Mouse (Mus musculus): ENCODE measurements at regions not wholly inside any gene's neighbourhood (a gene's known extent, or its start where the extent isn't known, plus 50 kb on each side); places are given as distances from the start of the nearest gene placed in this dataset.

GRCm38 (mm10) chrX:11665077-11665974 lies 337.7 kb downstream of the H2al1j start:
- Histone ChIP-seq H3K4me2 (ENCODE audit: low read depth, low read length) (peak overlapping the region; percentile 79), H3K4me1 (ENCODE audit: control insufficient read depth, low read depth, low read length) (peaks cover 5% of the 10 kb centered on the region), H3K36me3 (ENCODE audit: control insufficient read depth, insufficient read depth) (no peaks in the 10 kb centered on the region), H3K4me3 (ENCODE audit: low read depth, low read length) (peak overlapping the region; percentile 65), H3K9me3 (replicated peaks; ENCODE audit: control insufficient read depth, low read length) (no peaks in the 10 kb centered on the region), H3K27ac (ENCODE audit: low read length) (peak overlapping the region; percentile 59; the same call in 1 of the 2 replicates), H3K27me3 (ENCODE audit: control insufficient read depth, insufficient read depth, low read depth, low read length) (no peaks in the 10 kb centered on the region; the same call in 1 of the 2 replicates), H3K9ac (ENCODE audit: low read depth, low read length) (peak overlapping the region; percentile 74)
- no peak for ATAC-seq (ENCODE audit: low read depth)
- WGBS (ENCODE audit: insufficient replicate concordance), result 14% methylated on average over 30 of the region's 30 CpGs

DNA sequence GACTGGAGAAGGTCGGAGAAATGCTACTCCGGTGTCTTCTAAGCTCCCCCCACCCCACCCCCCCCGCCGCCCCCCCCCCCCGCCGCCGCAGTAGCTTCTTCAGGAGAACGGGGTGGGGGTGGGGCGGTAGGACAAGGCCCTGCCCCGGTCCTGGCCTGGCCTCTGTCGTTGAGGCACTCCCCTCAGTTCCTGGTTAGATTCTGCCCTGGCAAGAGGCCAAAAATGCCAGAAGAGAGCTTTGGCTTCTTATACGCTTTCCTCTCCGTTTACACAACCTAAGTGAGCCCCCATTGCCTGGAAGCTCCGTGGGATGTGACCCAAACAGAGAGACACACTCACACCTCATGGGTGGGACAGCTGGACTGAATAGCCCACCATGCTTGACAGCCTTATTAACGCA lies 338.9 kb downstream of the H2al1j start:
- Histone ChIP-seq H3K4me3 (ENCODE audit: low read depth, low read length) (no peak overlapping the region), H3K36me3 (ENCODE audit: control insufficient read depth, insufficient read depth) (no peaks in the 10 kb centered on the region), H3K4me2 (ENCODE audit: low read depth, low read length) (no peak overlapping the region), H3K27ac (ENCODE audit: low read length) (no peak overlapping the region), H3K4me1 (ENCODE audit: control insufficient read depth, low read depth, low read length) (peaks cover 5% of the 10 kb centered on the region), H3K9me3 (replicated peaks; ENCODE audit: control insufficient read depth, low read length) (no peaks in the 10 kb centered on the region), H3K27me3 (ENCODE audit: control insufficient read depth, insufficient read depth, low read depth, low read length) (no peaks in the 10 kb centered on the region; the same call in 1 of the 2 replicates), H3K9ac (ENCODE audit: low read depth, low read length) (no peak overlapping the region)
- no peak for ATAC-seq (ENCODE audit: low read depth)
- 22% methylated on average over 8 of the region's 15 CpGs for WGBS (ENCODE audit: insufficient replicate concordance)

GRCm38 (mm10) chrX:11671805-11672204 lies 344.2 kb downstream of the H2al1j start:
- no peak for ATAC-seq (ENCODE audit: low read depth)
- H3K4me2 ChIP-seq (ENCODE audit: low read depth, low read length), result no peak overlapping the region
- 32% methylated on average over 8 of the region's 8 CpGs for WGBS (ENCODE audit: insufficient replicate concordance)

GRCm38 (mm10) chrX:11678086-11678485 lies 350.5 kb downstream of the H2al1j start:
- H3K27me3 ChIP-seq (ENCODE audit: control insufficient read depth, insufficient read depth, low read depth, low read length), result no peaks in the 10 kb centered on the region
- WGBS (ENCODE audit: insufficient replicate concordance), result 34% methylated on average over 2 of the region's 2 CpGs
- H3K4me3 ChIP-seq (ENCODE audit: low read depth, low read length), result no peak overlapping the region
- H3K36me3 ChIP-seq (ENCODE audit: control insufficient read depth, insufficient read depth), result no peaks in the 10 kb centered on the region
- no peaks in the 10 kb centered on the region for H3K4me1 ChIP-seq (ENCODE audit: control insufficient read depth, low read depth, low read length)
- no peak overlapping the region for H3K4me2 ChIP-seq (ENCODE audit: low read depth, low read length)
- no peak overlapping the region for H3K9ac ChIP-seq (ENCODE audit: low read depth, low read length)
- no peak overlapping the region for H3K27ac ChIP-seq (ENCODE audit: low read length)
- no peaks in the 10 kb centered on the region for H3K9me3 ChIP-seq (replicated peaks; ENCODE audit: control insufficient read depth, low read length)
- ATAC-seq (ENCODE audit: low read depth), result no peak

More at GRCm38 (mm10) chrX:11671805-11672204, 344.2 kb downstream of the H2al1j start:
- Histone ChIP-seq H3K4me3 (ENCODE audit: low read depth, low read length) (no peak overlapping the region), H3K27me3 (ENCODE audit: control insufficient read depth, insufficient read depth, low read depth, low read length) (no peaks in the 10 kb centered on the region), H3K36me3 (ENCODE audit: control insufficient read depth, insufficient read depth) (no peaks in the 10 kb centered on the region), H3K27ac (ENCODE audit: low read length) (no peak overlapping the region), H3K4me1 (ENCODE audit: control insufficient read depth, low read depth, low read length) (no peaks in the 10 kb centered on the region), H3K9ac (ENCODE audit: low read depth, low read length) (no peak overlapping the region), H3K9me3 (replicated peaks; ENCODE audit: control insufficient read depth, low read length) (no peaks in the 10 kb centered on the region)

GRCm38 (mm10) chrX:11681274-11681673 lies 353.7 kb downstream of the H2al1j start:
- Histone ChIP-seq H3K27me3 (ENCODE audit: control insufficient read depth, insufficient read depth, low read depth, low read length) (no peaks in the 10 kb centered on the region), H3K4me3 (ENCODE audit: low read depth, low read length) (no peak overlapping the region), H3K9ac (ENCODE audit: low read depth, low read length) (no peak overlapping the region), H3K27ac (ENCODE audit: low read length) (no peak overlapping the region), H3K36me3 (ENCODE audit: control insufficient read depth, insufficient read depth) (no peaks in the 10 kb centered on the region), H3K4me2 (ENCODE audit: low read depth, low read length) (no peak overlapping the region), H3K9me3 (replicated peaks; ENCODE audit: control insufficient read depth, low read length) (no peaks in the 10 kb centered on the region), H3K4me1 (ENCODE audit: control insufficient read depth, low read depth, low read length) (no peaks in the 10 kb centered on the region)
- ATAC-seq (ENCODE audit: low read depth), result no peak
- 50% methylated on average over 2 of the region's 2 CpGs for WGBS (ENCODE audit: insufficient replicate concordance)

DNA sequence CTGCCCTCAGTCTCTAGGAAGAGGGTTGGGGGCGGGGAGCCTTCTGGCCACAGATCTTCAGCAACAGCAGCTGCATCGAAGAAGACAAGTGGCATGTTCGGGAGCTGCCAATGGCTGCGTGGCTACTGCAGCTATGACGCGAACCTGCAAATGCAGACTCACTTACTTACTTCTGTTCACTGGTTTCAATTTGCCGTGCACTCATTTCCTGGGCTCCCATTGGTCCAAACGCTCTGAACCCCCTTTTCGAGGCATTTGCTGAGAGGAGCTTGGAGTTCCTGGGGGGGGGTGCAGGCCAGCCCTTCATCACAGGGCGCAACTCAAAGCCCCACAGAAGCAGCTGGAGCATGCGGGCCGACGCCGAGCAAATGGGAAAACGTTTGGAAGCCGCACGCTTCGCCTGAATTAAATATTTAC lies 362.4 kb downstream of the H2al1j start:
- 54% methylated on average over 18 of the region's 18 CpGs for WGBS (ENCODE audit: insufficient replicate concordance)

GRCm38 (mm10) chrX:11690446-11690845 lies 362.8 kb downstream of the H2al1j start:
- Histone ChIP-seq H3K9ac (ENCODE audit: low read depth, low read length) (no peak overlapping the region), H3K9me3 (replicated peaks; ENCODE audit: control insufficient read depth, low read length) (no peaks in the 10 kb centered on the region), H3K4me2 (ENCODE audit: low read depth, low read length) (no peak overlapping the region), H3K27me3 (ENCODE audit: control insufficient read depth, insufficient read depth, low read depth, low read length) (no peaks in the 10 kb centered on the region), H3K36me3 (ENCODE audit: control insufficient read depth, insufficient read depth) (no peaks in the 10 kb centered on the region), H3K4me1 (ENCODE audit: control insufficient read depth, low read depth, low read length) (no peaks in the 10 kb centered on the region; the same call in 1 of the 2 replicates), H3K27ac (ENCODE audit: low read length) (no peak overlapping the region), H3K4me3 (ENCODE audit: low read depth, low read length) (no peak overlapping the region)
- whole genome bisulfite sequencing (ENCODE audit: insufficient replicate concordance), result 40% methylated on average over 5 of the region's 5 CpGs
- no peak for ATAC-seq (ENCODE audit: low read depth)

More for the DNA sequence above, 362.4 kb downstream of the H2al1j start:
- Histone ChIP-seq H3K4me2 (ENCODE audit: low read depth, low read length) (0 out of 2 replicates have a peak overlapping the region, but pooled peaks have one; percentile 21), H3K4me3 (ENCODE audit: low read depth, low read length) (no peak overlapping the region), H3K27me3 (ENCODE audit: control insufficient read depth, insufficient read depth, low read depth, low read length) (no peaks in the 10 kb centered on the region), H3K4me1 (ENCODE audit: control insufficient read depth, low read depth, low read length) (no peaks in the 10 kb centered on the region; the same call in 1 of the 2 replicates), H3K9me3 (replicated peaks; ENCODE audit: control insufficient read depth, low read length) (no peaks in the 10 kb centered on the region), H3K27ac (ENCODE audit: low read length) (no peak overlapping the region), H3K9ac (ENCODE audit: low read depth, low read length) (no peak overlapping the region), H3K36me3 (ENCODE audit: control insufficient read depth, insufficient read depth) (no peaks in the 10 kb centered on the region)
- no peak for ATAC-seq (ENCODE audit: low read depth)

GRCm38 (mm10) chrX:11691019-11691418 lies 363.4 kb downstream of the H2al1j start:
- Histone ChIP-seq H3K9ac (ENCODE audit: low read depth, low read length) (no peak overlapping the region), H3K4me1 (ENCODE audit: control insufficient read depth, low read depth, low read length) (no peaks in the 10 kb centered on the region; the same call in 1 of the 2 replicates), H3K4me3 (ENCODE audit: low read depth, low read length) (no peak overlapping the region), H3K4me2 (ENCODE audit: low read depth, low read length) (no peak overlapping the region), H3K36me3 (ENCODE audit: control insufficient read depth, insufficient read depth) (no peaks in the 10 kb centered on the region), H3K27me3 (ENCODE audit: control insufficient read depth, insufficient read depth, low read depth, low read length) (no peaks in the 10 kb centered on the region), H3K9me3 (replicated peaks; ENCODE audit: control insufficient read depth, low read length) (no peaks in the 10 kb centered on the region), H3K27ac (ENCODE audit: low read length) (no peak overlapping the region)
- 55% methylated on average over 4 of the region's 4 CpGs for WGBS (ENCODE audit: insufficient replicate concordance)
- ATAC-seq (ENCODE audit: low read depth), result no peak

DNA sequence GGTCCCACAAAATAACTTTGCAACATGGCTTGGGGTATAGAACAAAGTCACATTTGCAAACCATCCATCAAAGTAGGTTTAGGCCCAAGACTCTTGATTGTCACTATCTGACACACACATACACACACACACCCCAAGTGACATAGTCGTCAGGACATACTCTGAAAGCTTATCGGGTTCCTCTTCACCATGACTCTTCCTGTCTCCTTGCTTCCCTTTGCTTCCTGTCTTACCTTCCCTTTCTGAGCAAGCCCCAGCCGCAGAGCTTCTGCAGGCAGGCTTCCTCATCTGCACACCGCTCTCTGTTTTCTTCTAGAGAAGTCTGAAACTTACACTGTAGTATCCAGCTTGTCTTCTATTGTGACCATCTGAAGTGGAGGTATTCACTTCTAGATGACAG lies 368.9 kb downstream of the H2al1j start:
- 31% methylated on average over 4 of the region's 4 CpGs for WGBS (ENCODE audit: insufficient replicate concordance)
- ATAC-seq (ENCODE audit: low read depth), result no peak
- Histone ChIP-seq H3K4me2 (ENCODE audit: low read depth, low read length) (no peak overlapping the region), H3K27ac (ENCODE audit: low read length) (no peak overlapping the region), H3K4me3 (ENCODE audit: low read depth, low read length) (no peak overlapping the region), H3K36me3 (ENCODE audit: control insufficient read depth, insufficient read depth) (no peaks in the 10 kb centered on the region), H3K9me3 (replicated peaks; ENCODE audit: control insufficient read depth, low read length) (no peaks in the 10 kb centered on the region), H3K4me1 (ENCODE audit: control insufficient read depth, low read depth, low read length) (no peaks in the 10 kb centered on the region; the same call in 1 of the 2 replicates), H3K27me3 (ENCODE audit: control insufficient read depth, insufficient read depth, low read depth, low read length) (no peaks in the 10 kb centered on the region), H3K9ac (ENCODE audit: low read depth, low read length) (no peak overlapping the region)

Data from liver, embryonic 16.5 days (tissue).